Mouse (Mus musculus) forebrain, embryonic 16.5 days (tissue): ENCODE results near the gene Siah1b. TPM values are rescaled to one million over a fixed set of nuclear protein-coding genes. Genes with fewer than 3 reads are reported as not detected.

Source experiments
- ATAC-seq: fragments of 200-750 bp; cut with Nextera tagmentation; 2 replicates; pipeline ENCODE4 v1.8.0; 2017; ENCODE audit warnings: mild to moderate bottlenecking, moderate library complexity
- H3K27ac ChIP-seq: fragments of 300-500 bp; sonication (generic); 2 replicates; pipeline ENCODE4 v1.5.1; 2014; ENCODE audit warnings: low read length, control low read depth
- H3K27me3 ChIP-seq: fragments of 300-500 bp; sonication (generic); replicated peaks from 2 replicates; pipeline ENCODE4 v1.6.1; 2014; ENCODE audit warnings: low read length; ENCODE audit not compliant: control insufficient read depth, insufficient read depth
- H3K36me3 ChIP-seq: fragments of 300-500 bp; sonication (generic); 2 replicates; pipeline ENCODE4 v1.6.1; 2014; ENCODE audit not compliant: control insufficient read depth, insufficient read depth
- H3K4me1 ChIP-seq: fragments of 300-500 bp; sonication (generic); replicated peaks from 2 replicates; pipeline ENCODE4 v1.6.1; 2014; ENCODE audit warnings: low read length; ENCODE audit not compliant: control insufficient read depth, insufficient read depth
- H3K4me2 ChIP-seq: fragments of 300-500 bp; sonication (generic); 2 replicates; pipeline ENCODE4 v1.6.1; 2014; ENCODE audit warnings: mild to moderate bottlenecking, low read length, control low read depth
- H3K4me3 ChIP-seq: fragments of 300-500 bp; sonication (generic); replicated peaks from 2 replicates; pipeline ENCODE4 v1.5.1; 2014; ENCODE audit warnings: mild to moderate bottlenecking, low read length, control low read depth
- H3K9ac ChIP-seq: fragments of 300-500 bp; sonication (generic); replicated peaks from 2 replicates; pipeline ENCODE4 v1.6.1; 2014; ENCODE audit warnings: low read depth, low read length, control low read depth
- H3K9me3 ChIP-seq: fragments of 300-500 bp; sonication (generic); 2 replicates; pipeline ENCODE4 v1.6.1; 2016; ENCODE audit warnings: low read length; ENCODE audit not compliant: control insufficient read depth
- WGBS: fragments of 180-500 bp; shearing (Covaris S2); extraction: QIAGEN DNeasy Blood & Tissue Kit; methylation state at CpG from one replicate; pipeline ENCODE4 v1.1.7; 2014; 5-methylcytosine and 5-hydroxymethylcytosine counted together
- polyA plus RNA-seq: library from polyadenylated mRNA; unstranded; fragments of >200 nt; fragmentation: Nextera tagmentation; extraction: Ambion mirVana; gene quantifications from 2 replicates; pipeline ENCODE4 v1.2.1, GENCODE M21; 2015

Siah1b gene
- 20.8 and 28.3 TPM in 2 replicates for polyA plus RNA-seq

- Histone ChIP-seq H3K27me3 (no peaks in the 10 kb centered on the region; the same call in 1 of the 2 replicates), H3K27ac (peak within 1 kb of the TSS; percentile 70), H3K9me3 (no peaks in the 10 kb centered on the region), H3K36me3 (no peaks in the 10 kb centered on the region), H3K4me2 (peak within 1 kb of the TSS; percentile 75), H3K4me3 (peak within 1 kb of the TSS; percentile 48), H3K4me1 (peaks cover 6% of the 10 kb centered on the region; the same call in 1 of the 2 replicates), H3K9ac (peak within 1 kb of the TSS; percentile 60)
- 16% methylated on average over 46 of the region's 54 CpGs for WGBS
- peak; percentile 98 for ATAC-seq
Measured at GRCm38 (mm10) chrX:164076040-164076775, at the start of gene Siah1b. TSS of gene Siah1b (minus strand) at chrX:164076493.

GRCm38 (mm10) chrX:164123942-164124341 is 47.6 kb upstream of the Siah1b start:
- H3K9ac ChIP-seq = no peak overlapping the region
- no peak overlapping the region for H3K27ac ChIP-seq
- H3K36me3 ChIP-seq = no peaks in the 10 kb centered on the region
- H3K9me3 ChIP-seq = no peaks in the 10 kb centered on the region
- H3K4me1 ChIP-seq = no peaks in the 10 kb centered on the region
- no peak for ATAC-seq
- H3K4me3 ChIP-seq = no peak overlapping the region
- H3K4me2 ChIP-seq = no peak overlapping the region
- H3K27me3 ChIP-seq = no peaks in the 10 kb centered on the region
- 93% methylated on average over 3 of the region's 3 CpGs for WGBS

DNA sequence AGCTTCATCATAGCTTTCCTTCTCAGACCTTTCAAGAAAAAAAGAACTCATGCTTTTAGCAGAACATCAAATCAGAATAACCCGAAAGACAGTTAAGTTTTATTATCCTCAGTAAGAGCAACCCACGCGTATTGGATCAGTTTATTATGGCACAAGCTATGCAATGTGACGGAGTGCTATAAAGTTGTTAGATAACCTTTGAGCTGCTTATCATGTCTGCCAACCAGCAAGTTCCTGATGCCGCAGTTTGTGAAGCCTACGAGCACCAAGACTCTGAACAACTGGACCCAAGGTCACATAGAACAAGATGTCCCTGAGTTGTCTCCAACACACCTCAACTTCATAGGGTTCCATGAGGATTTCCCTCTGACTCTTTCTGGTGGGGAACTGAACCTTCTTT is 37.5 kb upstream of the Siah1b start:
- no peak overlapping the region for H3K4me2 ChIP-seq
- no peak for ATAC-seq
- H3K9me3 ChIP-seq = no peaks in the 10 kb centered on the region
- no peak overlapping the region for H3K27ac ChIP-seq
- H3K4me3 ChIP-seq = no peak overlapping the region
- H3K9ac ChIP-seq = no peak overlapping the region
- H3K36me3 ChIP-seq = no peaks in the 10 kb centered on the region
- no peaks in the 10 kb centered on the region for H3K27me3 ChIP-seq
- WGBS = 93% methylated on average over 6 of the region's 6 CpGs
- H3K4me1 ChIP-seq = no peaks in the 10 kb centered on the region

DNA sequence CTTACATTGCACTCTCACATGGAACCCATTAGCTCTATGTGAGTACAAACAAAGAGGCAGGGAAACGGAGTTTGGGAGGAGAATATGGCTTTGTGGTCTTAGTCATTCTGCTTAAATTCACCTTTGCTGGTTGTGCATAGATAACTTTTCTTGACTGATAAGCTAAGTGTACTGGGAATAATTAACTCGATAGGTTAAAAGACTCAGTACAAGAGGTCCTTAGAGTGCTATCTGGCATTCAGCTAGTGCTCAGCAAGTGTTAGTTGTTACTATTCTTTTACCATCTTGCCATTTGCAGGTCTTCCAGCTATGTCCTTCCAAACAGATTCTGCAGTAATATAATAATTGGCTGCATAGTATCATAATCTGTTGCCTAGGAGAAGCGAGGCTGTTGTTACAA is 34.9 kb upstream of the Siah1b start:
- Histone ChIP-seq H3K9me3 (no peaks in the 10 kb centered on the region), H3K27ac (no peak overlapping the region), H3K9ac (no peak overlapping the region), H3K4me2 (no peak overlapping the region), H3K36me3 (no peaks in the 10 kb centered on the region), H3K4me1 (no peaks in the 10 kb centered on the region), H3K27me3 (no peaks in the 10 kb centered on the region; the same call in 1 of the 2 replicates), H3K4me3 (no peak overlapping the region)
- no peak for ATAC-seq
- 70% methylated on average over 3 of the region's 3 CpGs for WGBS

GRCm38 (mm10) chrX:164102656-164103055 is 26.4 kb upstream of the Siah1b start:
- WGBS = 68% methylated on average over 6 of the region's 6 CpGs
- Histone ChIP-seq H3K27ac (no peak overlapping the region), H3K4me2 (no peak overlapping the region), H3K27me3 (no peaks in the 10 kb centered on the region; the same call in 1 of the 2 replicates), H3K4me1 (no peaks in the 10 kb centered on the region), H3K4me3 (no peak overlapping the region), H3K9ac (no peak overlapping the region), H3K9me3 (no peaks in the 10 kb centered on the region), H3K36me3 (no peaks in the 10 kb centered on the region)
- ATAC-seq = 0 out of 2 replicates have a peak, but pooled peaks have one; percentile 43

GRCm38 (mm10) chrX:164102198-164102597 is 25.9 kb upstream of the Siah1b start:
- Histone ChIP-seq H3K4me1 (no peaks in the 10 kb centered on the region), H3K27me3 (no peaks in the 10 kb centered on the region; the same call in 1 of the 2 replicates), H3K9ac (no peak overlapping the region), H3K9me3 (no peaks in the 10 kb centered on the region), H3K36me3 (no peaks in the 10 kb centered on the region), H3K4me2 (no peak overlapping the region), H3K4me3 (no peak overlapping the region), H3K27ac (no peak overlapping the region)
- ATAC-seq = no peak
- 85% methylated on average over 7 of the region's 7 CpGs for WGBS

DNA sequence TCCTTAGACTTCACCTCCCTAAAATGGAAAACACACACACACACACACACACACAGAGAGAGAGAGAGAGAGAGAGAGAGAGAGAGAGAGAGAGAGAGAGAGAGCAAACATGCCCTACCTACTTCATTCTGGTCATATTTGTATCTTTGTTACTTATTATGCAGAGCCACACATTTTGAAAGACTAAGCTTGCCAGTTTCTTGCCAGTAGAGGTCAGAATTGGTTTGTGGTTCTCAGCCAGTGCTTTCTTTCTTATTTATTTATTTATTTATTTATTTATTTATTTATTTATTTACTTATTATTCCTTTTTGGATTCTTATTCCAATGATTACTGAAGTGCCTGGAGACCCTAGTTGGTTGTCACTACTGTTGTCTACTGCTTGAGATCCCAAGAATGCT is 25.2 kb upstream of the Siah1b start:
- H3K36me3 ChIP-seq = no peaks in the 10 kb centered on the region
- H3K9me3 ChIP-seq = no peaks in the 10 kb centered on the region
- H3K27ac ChIP-seq = no peak overlapping the region

GRCm38 (mm10) chrX:164095838-164096237 is 19.5 kb upstream of the Siah1b start:
- no peaks in the 10 kb centered on the region for H3K36me3 ChIP-seq
- H3K9ac ChIP-seq = no peak overlapping the region
- H3K27me3 ChIP-seq = peaks cover 2% of the 10 kb centered on the region; the same call in 1 of the 2 replicates
- 84% methylated on average over 2 of the region's 2 CpGs for WGBS
- no peak overlapping the region for H3K4me2 ChIP-seq
- no peaks in the 10 kb centered on the region for H3K4me1 ChIP-seq
- no peak overlapping the region for H3K27ac ChIP-seq
- H3K4me3 ChIP-seq = no peak overlapping the region
- no peaks in the 10 kb centered on the region for H3K9me3 ChIP-seq
- no peak for ATAC-seq

More for the DNA sequence above, 25.2 kb upstream of the Siah1b start:
- Histone ChIP-seq H3K9ac (no peak overlapping the region), H3K4me1 (no peaks in the 10 kb centered on the region), H3K4me3 (no peak overlapping the region), H3K27me3 (no peaks in the 10 kb centered on the region), H3K4me2 (no peak overlapping the region)
- ATAC-seq = no peak

DNA sequence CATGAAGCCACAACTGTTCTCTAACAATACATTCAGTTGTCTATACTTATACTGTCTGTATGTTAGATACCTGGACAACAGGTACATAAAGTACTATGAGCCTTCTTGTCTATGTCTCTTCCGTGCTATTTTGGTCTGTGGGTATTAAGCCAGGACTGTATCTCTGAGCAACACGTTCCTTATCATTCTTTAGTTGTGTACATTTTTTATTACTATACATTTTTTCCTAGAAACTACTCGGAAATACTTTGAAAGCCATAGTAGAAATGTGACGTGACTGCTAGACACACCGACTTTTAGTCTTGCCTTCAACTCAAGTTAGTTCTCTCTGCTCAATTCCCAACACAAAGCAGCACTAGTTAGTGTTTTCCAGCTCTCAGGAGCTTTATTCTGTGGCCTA is 17.1 kb upstream of the Siah1b start:
- WGBS = 82% methylated on average over 5 of the region's 5 CpGs
- Histone ChIP-seq H3K27ac (no peak overlapping the region), H3K4me2 (no peak overlapping the region), H3K36me3 (no peaks in the 10 kb centered on the region), H3K9ac (no peak overlapping the region), H3K4me1 (no peaks in the 10 kb centered on the region), H3K27me3 (peaks cover 2% of the 10 kb centered on the region; the same call in 1 of the 2 replicates), H3K4me3 (no peak overlapping the region), H3K9me3 (no peaks in the 10 kb centered on the region)
- ATAC-seq = no peak
